In the genomic region with DNA sequence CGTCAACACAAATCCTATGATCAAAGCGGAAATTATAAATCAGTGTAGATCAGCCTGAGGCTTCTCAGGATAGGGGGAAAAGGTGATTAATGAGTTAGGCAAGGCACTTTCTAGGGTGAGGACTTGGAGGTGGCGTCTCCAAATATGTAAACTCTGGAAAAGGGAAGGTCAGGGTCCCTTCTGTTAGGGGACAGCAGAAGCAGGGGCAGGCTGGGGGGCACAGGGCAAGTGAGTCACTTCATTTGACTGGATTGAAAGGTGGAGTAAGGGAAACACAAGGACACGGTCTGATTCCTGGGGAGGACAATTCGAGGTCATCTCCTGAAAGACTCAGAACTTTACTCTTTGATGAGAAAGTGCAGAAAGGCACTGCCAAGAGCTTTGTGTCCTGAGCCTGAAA, we compare ENCODE assay signal across 17 mouse cellular contexts.
"Had no signal": no experiment of that assay in that cellular context is flagged by ENCODE, and none has a peak within 500 bp of the region (broad histone marks: within the 10 kb centered on the region; RNA-seq: fewer than 3 reads in every experiment).

No protein-coding gene starts in this region.

- H3K27me3 ChIP-seq: lung, embryonic 15.5 days; midbrain, embryonic 13.5 days; midbrain, embryonic 15.5 days; neural tube, embryonic 12.5 days; stomach, embryonic 15.5 days had no signal

- H3K27ac ChIP-seq: lung, embryonic 15.5 days; macrophage; midbrain, embryonic 13.5 days; midbrain, embryonic 15.5 days; neural tube, embryonic 12.5 days; stomach, embryonic 15.5 days; stomach, postnatal 0 days had no signal

- H3K9ac ChIP-seq: lung, embryonic 15.5 days; midbrain, embryonic 13.5 days; midbrain, embryonic 15.5 days; neural tube, embryonic 12.5 days; stomach, embryonic 15.5 days had no signal

- H3K4me1 ChIP-seq: lung, embryonic 15.5 days; megakaryocyte, embryonic 14.5 days; neural tube, embryonic 12.5 days; stomach, embryonic 15.5 days had no signal

- H3K4me2 ChIP-seq: lung, embryonic 15.5 days; midbrain, embryonic 11.5 days; midbrain, embryonic 13.5 days; midbrain, embryonic 15.5 days; neural tube, embryonic 12.5 days; stomach, embryonic 15.5 days had no signal

- ATAC-seq: lung, postnatal 0 days; midbrain, embryonic 13.5 days; midbrain, embryonic 15.5 days had no signal

- H3K9me3 ChIP-seq: lung, embryonic 15.5 days; midbrain, embryonic 13.5 days; midbrain, embryonic 15.5 days; neural tube, embryonic 12.5 days; stomach, embryonic 15.5 days had no signal

- H3K4me3 ChIP-seq: lung, embryonic 15.5 days; megakaryocyte, embryonic 14.5 days; midbrain, embryonic 13.5 days; midbrain, embryonic 15.5 days; neural tube, embryonic 12.5 days; stomach, embryonic 15.5 days had no signal

- H3K36me3 ChIP-seq: midbrain, embryonic 15.5 days; stomach, embryonic 15.5 days had no signal

- DNase-seq: lung, adult 2 months; lung, postnatal 14 days; lung, postnatal 36 days; right cerebral cortex, postnatal 14 days; thymus, adult 2 months; thymus, postnatal 25 days; thymus, postnatal 4 days had no signal
